Mouse (Mus musculus) cerebellum, adult 2 months (tissue): Measurements from ENCODE around the gene Tmem233.

Experiments
- CTCF ChIP-seq: fragments of 200-500 bp; IDR thresholded peaks from 2 replicates; pipeline ENCODE4 v1.5.1; 2011; ENCODE audit warnings: low read depth, mild to moderate bottlenecking, control low read depth, low read length, moderate library complexity, borderline replicate concordance; ENCODE audit not compliant: insufficient read depth
- POLR2A ChIP-seq: fragments of 200-500 bp; IDR thresholded peaks from 2 replicates; pipeline ENCODE4 v1.6.1; 2011; ENCODE audit warnings: low read length, control low read depth, borderline replicate concordance; ENCODE audit not compliant: insufficient read depth

DNA sequence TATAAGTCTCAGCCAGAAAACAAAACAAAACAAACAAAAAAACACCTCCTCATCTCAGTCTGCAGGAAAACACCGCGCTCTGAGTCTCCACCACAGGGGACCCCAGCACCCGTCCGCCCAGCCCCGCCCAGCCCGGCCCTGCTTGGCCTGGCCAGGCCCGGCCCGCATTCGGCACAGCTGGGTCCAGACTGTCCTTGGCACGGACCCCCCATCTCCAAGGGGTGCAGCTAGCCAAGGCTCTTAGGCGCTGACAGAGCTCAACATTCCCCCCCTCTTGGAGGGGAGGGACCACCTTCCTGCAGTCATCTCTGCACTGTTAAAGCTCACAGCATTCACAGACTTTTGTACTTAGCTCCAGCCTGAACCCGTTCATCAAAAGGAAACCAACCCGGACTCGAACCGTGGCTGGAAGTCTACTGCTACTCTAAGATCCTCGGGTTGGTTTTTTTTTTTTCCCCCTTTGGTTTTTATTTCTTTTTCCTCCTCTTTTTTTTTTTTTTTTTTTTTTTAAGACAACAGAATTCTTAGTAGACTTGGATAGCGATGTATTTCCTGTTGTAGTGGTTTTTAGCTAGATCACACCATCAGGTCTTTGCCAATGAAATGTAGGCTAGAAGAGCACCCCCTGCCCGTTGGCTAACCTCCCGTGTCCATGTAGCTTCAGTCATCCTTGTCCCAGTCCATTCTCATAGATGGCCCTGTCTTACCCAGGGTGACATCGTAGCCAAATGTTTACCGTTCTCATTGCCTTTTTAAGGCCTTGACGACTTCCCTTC, 76.5 kb downstream of the Tmem233 start:
- no peak for TF ChIP-seq CTCF
- TF ChIP-seq POLR2A, result no peak
